Mouse (Mus musculus): ENCODE measurements at regions not wholly inside any gene's neighbourhood (a gene's known extent, or its start where the extent isn't known, plus 50 kb on each side); places are given as distances from the start of the nearest gene placed in this dataset.

DNA sequence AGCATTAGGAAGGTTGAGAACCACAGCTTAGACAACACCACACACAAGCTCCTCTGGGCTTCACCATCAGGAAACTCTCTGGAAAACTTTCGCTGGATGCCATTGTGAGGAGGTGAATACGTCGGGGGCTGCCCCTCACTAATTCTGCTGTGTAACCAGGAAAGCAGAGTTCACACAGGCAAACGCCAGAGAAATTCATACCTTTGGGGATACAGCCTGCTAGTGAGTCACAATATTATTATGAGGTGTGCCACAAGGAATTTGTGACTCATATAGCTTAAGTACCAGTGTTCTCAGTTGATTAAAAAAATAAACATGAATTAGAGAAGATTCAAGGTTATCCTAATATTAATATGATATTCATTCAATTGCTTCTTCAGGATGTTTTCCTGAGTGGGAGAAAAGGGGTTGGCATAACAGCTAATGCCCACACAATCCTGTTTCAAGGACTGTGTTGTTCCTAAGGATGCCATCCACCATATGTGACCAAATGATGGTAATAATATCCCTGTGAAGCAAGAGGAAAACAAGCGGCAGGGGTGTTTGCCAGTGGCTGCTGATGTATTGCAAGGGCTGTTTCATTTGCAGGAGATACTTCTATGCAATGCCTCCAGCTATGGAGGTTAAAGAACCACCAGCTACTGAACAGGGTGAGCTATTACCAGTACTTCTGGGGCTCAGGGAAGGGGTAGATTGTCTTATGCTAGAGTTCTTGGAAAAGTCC is 148.4 kb upstream of the Adra1b start:
- H3K36me3 ChIP-seq (ENCODE audit: control insufficient read depth, insufficient read depth), result no peaks in the 10 kb centered on the region
- H3K79me2 ChIP-seq (ENCODE audit: control insufficient read depth, insufficient read depth), result no peaks in the 10 kb centered on the region
- no peak overlapping the region for H3K4me3 ChIP-seq
- peak overlapping the region; percentile 39 for H3K4me2 ChIP-seq (ENCODE audit: low read depth)
- no peaks in the 10 kb centered on the region for H3K27me3 ChIP-seq (ENCODE audit: control insufficient read depth, insufficient read depth, insufficient read length)
- H3ac ChIP-seq (ENCODE audit: control insufficient read depth, insufficient read length), result no peak overlapping the region
- TF ChIP-seq POLR2AphosphoS2 (IDR thresholded peaks at IDR 0.05; ENCODE audit: insufficient read length, low read depth) (no peak), MYOD1 (IDR thresholded peaks at IDR 0.05; ENCODE audit: control insufficient read depth in 1 of 3, insufficient read length in 2 of 3, low read depth in 2 of 3) (no peak), MAX (IDR thresholded peaks at IDR 0.05; ENCODE audit: low read depth) (no peak), TCF3 (IDR thresholded peaks at IDR 0.05; ENCODE audit: insufficient read length, low read depth) (no peak), USF1 (IDR thresholded peaks at IDR 0.05; ENCODE audit: low read depth) (no peak), MYOG (IDR thresholded peaks at IDR 0.05; ENCODE audit: control insufficient read depth in 1 of 3, insufficient read depth in 1 of 3, insufficient read length in 2 of 3, low read depth in 2 of 3) (no peak), E2F4 (IDR thresholded peaks at IDR 0.05; ENCODE audit: insufficient read depth) (no peak), CEBPB (IDR thresholded peaks at IDR 0.05; ENCODE audit: insufficient read depth, poor library complexity, severe bottlenecking) (no peak), POLR2A (IDR thresholded peaks at IDR 0.05; ENCODE audit: insufficient read length, low read depth) (no peak), REST (IDR thresholded peaks at IDR 0.05; ENCODE audit: insufficient read depth, insufficient read length) (no peak), SRF (IDR thresholded peaks at IDR 0.05; ENCODE audit: control insufficient read depth, insufficient read length, low read depth) (no peak)

DNA sequence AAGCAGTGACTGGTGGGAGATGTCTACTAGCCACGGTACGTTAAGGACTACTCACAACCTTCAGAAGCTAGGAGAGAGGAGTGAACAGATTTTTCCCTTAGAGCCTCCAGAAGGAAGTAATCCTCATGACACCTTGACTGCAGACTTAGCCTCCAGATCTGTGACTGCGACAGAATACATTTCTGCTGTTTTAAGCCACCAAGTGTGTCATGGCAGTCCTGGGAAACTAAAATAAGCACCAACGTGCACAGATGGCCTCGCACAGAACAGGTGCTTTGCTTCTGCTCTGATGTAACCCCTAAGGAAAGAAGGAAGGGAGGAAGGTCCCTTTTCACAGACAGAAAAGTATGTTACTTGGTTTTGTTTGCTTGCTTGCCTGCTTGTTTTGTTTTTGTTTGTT is 151.5 kb upstream of the Adra1b start:
- no peaks in the 10 kb centered on the region for H3K36me3 ChIP-seq (ENCODE audit: control insufficient read depth, insufficient read depth)

GRCm38 (mm10) chr11:44062446-44062845 is 161.4 kb upstream of the Adra1b start:
- no peak overlapping the region for H3K4me2 ChIP-seq (ENCODE audit: low read depth)
- no peaks in the 10 kb centered on the region for H3K36me3 ChIP-seq (ENCODE audit: control insufficient read depth, insufficient read depth)
- no peak overlapping the region for H3K4me3 ChIP-seq
- no peaks in the 10 kb centered on the region for H3K27me3 ChIP-seq (ENCODE audit: control insufficient read depth, insufficient read depth, insufficient read length)
- TF ChIP-seq USF1 (IDR thresholded peaks at IDR 0.05; ENCODE audit: low read depth) (no peak), POLR2A (IDR thresholded peaks at IDR 0.05; ENCODE audit: insufficient read length, low read depth) (no peak), CEBPB (IDR thresholded peaks at IDR 0.05; ENCODE audit: insufficient read depth, poor library complexity, severe bottlenecking) (no peak), MAX (IDR thresholded peaks at IDR 0.05; ENCODE audit: low read depth) (no peak), SRF (IDR thresholded peaks at IDR 0.05; ENCODE audit: control insufficient read depth, insufficient read length, low read depth) (no peak), MYOG (IDR thresholded peaks at IDR 0.05; ENCODE audit: control insufficient read depth in 1 of 3, insufficient read depth in 1 of 3, insufficient read length in 2 of 3, low read depth in 2 of 3) (no peak), MYOD1 (IDR thresholded peaks at IDR 0.05; ENCODE audit: control insufficient read depth in 1 of 3, insufficient read length in 2 of 3, low read depth in 2 of 3) (no peak), TCF3 (IDR thresholded peaks at IDR 0.05; ENCODE audit: insufficient read length, low read depth) (no peak), REST (IDR thresholded peaks at IDR 0.05; ENCODE audit: insufficient read depth, insufficient read length) (no peak), E2F4 (IDR thresholded peaks at IDR 0.05; ENCODE audit: insufficient read depth) (no peak), TCF12 (IDR thresholded peaks at IDR 0.05; ENCODE audit: insufficient read depth, poor library complexity, severe bottlenecking) (no peak), POLR2AphosphoS2 (IDR thresholded peaks at IDR 0.05; ENCODE audit: insufficient read length, low read depth) (no peak)
- no peaks in the 10 kb centered on the region for H3K79me2 ChIP-seq (ENCODE audit: control insufficient read depth, insufficient read depth)
- no peak overlapping the region for H3ac ChIP-seq (ENCODE audit: control insufficient read depth, insufficient read length)

More for the DNA sequence above, 151.5 kb upstream of the Adra1b start:
- H3K4me3 ChIP-seq, result no peak overlapping the region
- no peak overlapping the region for H3ac ChIP-seq (ENCODE audit: control insufficient read depth, insufficient read length)
- H3K27me3 ChIP-seq (ENCODE audit: control insufficient read depth, insufficient read depth, insufficient read length), result no peaks in the 10 kb centered on the region
- H3K79me2 ChIP-seq (ENCODE audit: control insufficient read depth, insufficient read depth), result no peaks in the 10 kb centered on the region
- TF ChIP-seq TCF3 (IDR thresholded peaks at IDR 0.05; ENCODE audit: insufficient read length, low read depth) (no peak), CEBPB (IDR thresholded peaks at IDR 0.05; ENCODE audit: insufficient read depth, poor library complexity, severe bottlenecking) (no peak), POLR2AphosphoS2 (IDR thresholded peaks at IDR 0.05; ENCODE audit: insufficient read length, low read depth) (no peak), POLR2A (IDR thresholded peaks at IDR 0.05; ENCODE audit: insufficient read length, low read depth) (no peak), USF1 (IDR thresholded peaks at IDR 0.05; ENCODE audit: low read depth) (no peak), TCF12 (IDR thresholded peaks at IDR 0.05; ENCODE audit: insufficient read depth, poor library complexity, severe bottlenecking) (no peak), REST (IDR thresholded peaks at IDR 0.05; ENCODE audit: insufficient read depth, insufficient read length) (no peak), MYOD1 (IDR thresholded peaks at IDR 0.05; ENCODE audit: control insufficient read depth in 1 of 3, insufficient read length in 2 of 3, low read depth in 2 of 3) (peak in 2 of 3 experiments; percentile 36 to 78), SRF (IDR thresholded peaks at IDR 0.05; ENCODE audit: control insufficient read depth, insufficient read length, low read depth) (no peak), E2F4 (IDR thresholded peaks at IDR 0.05; ENCODE audit: insufficient read depth) (no peak), MYOG (IDR thresholded peaks at IDR 0.05; ENCODE audit: control insufficient read depth in 1 of 3, insufficient read depth in 1 of 3, insufficient read length in 2 of 3, low read depth in 2 of 3) (peak in 2 of 3 experiments; percentile 26 to 49), MAX (IDR thresholded peaks at IDR 0.05; ENCODE audit: low read depth) (no peak)
- H3K4me2 ChIP-seq (ENCODE audit: low read depth), result no peak overlapping the region

- no peak for TF ChIP-seq MYOG (IDR thresholded peaks at IDR 0.05; ENCODE audit: control insufficient read depth in 1 of 3, insufficient read depth in 1 of 3, insufficient read length in 2 of 3, low read depth in 2 of 3)
- no peak for TF ChIP-seq MAX (IDR thresholded peaks at IDR 0.05; ENCODE audit: low read depth)
- no peak for TF ChIP-seq REST (IDR thresholded peaks at IDR 0.05; ENCODE audit: insufficient read depth, insufficient read length)
- no peak for TF ChIP-seq E2F4 (IDR thresholded peaks at IDR 0.05; ENCODE audit: insufficient read depth)
- TF ChIP-seq MYOD1 (IDR thresholded peaks at IDR 0.05; ENCODE audit: control insufficient read depth in 1 of 3, insufficient read length in 2 of 3, low read depth in 2 of 3), result no peak
- TF ChIP-seq POLR2AphosphoS2 (IDR thresholded peaks at IDR 0.05; ENCODE audit: insufficient read length, low read depth), result no peak
- no peak for TF ChIP-seq TCF3 (IDR thresholded peaks at IDR 0.05; ENCODE audit: insufficient read length, low read depth)
- TF ChIP-seq TCF12 (IDR thresholded peaks at IDR 0.05; ENCODE audit: insufficient read depth, poor library complexity, severe bottlenecking), result no peak
- no peak for TF ChIP-seq SRF (IDR thresholded peaks at IDR 0.05; ENCODE audit: control insufficient read depth, insufficient read length, low read depth)
- no peak for TF ChIP-seq CEBPB (IDR thresholded peaks at IDR 0.05; ENCODE audit: insufficient read depth, poor library complexity, severe bottlenecking)
- TF ChIP-seq USF1 (IDR thresholded peaks at IDR 0.05; ENCODE audit: low read depth), result no peak
- no peak for TF ChIP-seq POLR2A (IDR thresholded peaks at IDR 0.05; ENCODE audit: insufficient read length, low read depth)
Measured at GRCm38 (mm10) chr11:44066176-44066575, 165.2 kb upstream of the Adra1b start.

More at GRCm38 (mm10) chr11:44066176-44066575, 165.2 kb upstream of the Adra1b start:
- H3K27me3 ChIP-seq (ENCODE audit: control insufficient read depth, insufficient read depth, insufficient read length), result no peaks in the 10 kb centered on the region
- H3K4me3 ChIP-seq, result no peak overlapping the region
- H3K4me2 ChIP-seq (ENCODE audit: low read depth), result no peak overlapping the region
- H3K36me3 ChIP-seq (ENCODE audit: control insufficient read depth, insufficient read depth), result no peaks in the 10 kb centered on the region
- H3ac ChIP-seq (ENCODE audit: control insufficient read depth, insufficient read length), result no peak overlapping the region
- H3K79me2 ChIP-seq (ENCODE audit: control insufficient read depth, insufficient read depth), result no peaks in the 10 kb centered on the region
